Mouse (Mus musculus) T-cell, adult 66 days (primary cell): Measurements from ENCODE around the gene Slxl1. TPM values are rescaled to one million over a fixed set of nuclear protein-coding genes. Genes with fewer than 3 reads are reported as not detected.

Experiments
- total RNA-seq, 2 experiments: library from RNA; stranded (reverse); gene quantifications; 3 replicates in 1 of 2; 4 replicates in 1 of 2; pipeline ENCODE4 v1.2.4; 2023

Gene Slxl1
- not detected for total RNA-seq

GRCm38 (mm10) chrX:55226576-55226975 is at the start of gene Slxl1:
Gene Slxl1 (plus strand): TSS chrX:55226876.

